Mouse (Mus musculus) forebrain, embryonic 15.5 days (tissue): ENCODE data around the gene Bmp2. TPM values are rescaled to one million over a fixed set of nuclear protein-coding genes. Genes with fewer than 3 reads are reported as not detected.
A peak's percentile ranks its signal among the peaks of the same experiment; 100 is the strongest.

Source experiments
- ATAC-seq: fragments of 200-750 bp; cut with Nextera tagmentation; replicated peaks from 2 replicates; pipeline ENCODE4 v1.8.0; 2017; ENCODE audit warnings: mild to moderate bottlenecking, moderate TSS enrichment, moderate library complexity
- H3K27ac ChIP-seq: fragments of 300-500 bp; sonication (generic); replicated peaks from 2 replicates; pipeline ENCODE4 v1.5.1; 2015; ENCODE audit warnings: mild to moderate bottlenecking, inconsistent platforms
- H3K27me3 ChIP-seq: fragments of 300-500 bp; sonication (generic); 2 replicates; pipeline ENCODE4 v1.6.1; 2015; ENCODE audit warnings: inconsistent platforms
- H3K36me3 ChIP-seq: fragments of 300-500 bp; sonication (generic); 2 replicates; pipeline ENCODE4 v1.6.1; 2015; ENCODE audit warnings: mild to moderate bottlenecking, inconsistent platforms
- H3K4me1 ChIP-seq: fragments of 300-500 bp; sonication (generic); 2 replicates; pipeline ENCODE4 v1.6.1; 2015; ENCODE audit warnings: inconsistent platforms
- H3K4me2 ChIP-seq: fragments of 300-500 bp; sonication (generic); replicated peaks from 2 replicates; pipeline ENCODE4 v1.6.1; 2015; ENCODE audit warnings: mild to moderate bottlenecking, inconsistent platforms
- H3K4me3 ChIP-seq: fragments of 300-500 bp; sonication (generic); 2 replicates; pipeline ENCODE4 v1.5.1; 2015; ENCODE audit warnings: mild to moderate bottlenecking, inconsistent platforms
- H3K9ac ChIP-seq: fragments of 300-500 bp; sonication (generic); replicated peaks from 2 replicates; pipeline ENCODE4 v1.6.1; 2015; ENCODE audit warnings: mild to moderate bottlenecking, inconsistent platforms
- H3K9me3 ChIP-seq: fragments of 300-500 bp; sonication (generic); 2 replicates; pipeline ENCODE4 v1.6.1; 2016; ENCODE audit warnings: inconsistent platforms
- WGBS: fragments of 180-500 bp; shearing (Covaris S2); methylation state at CpG from one replicate; pipeline ENCODE4 v1.1.7; 2015; ENCODE audit warnings: mixed read lengths; 5-methylcytosine and 5-hydroxymethylcytosine counted together
- polyA plus RNA-seq: library from polyadenylated mRNA; unstranded; fragments of >200 nt; fragmentation: Nextera tagmentation; extraction: Ambion mirVana; gene quantifications from 2 replicates; pipeline ENCODE4 v1.2.1, GENCODE M21; 2015

Bmp2 gene
- polyA plus RNA-seq, result 1.3 and 1.8 TPM in 2 replicates

- Histone ChIP-seq H3K27ac (no peak within 1 kb of the TSS), H3K4me1 (peaks cover 28% of the 10 kb centered on the region), H3K36me3 (no peaks in the 10 kb centered on the region), H3K9me3 (no peaks in the 10 kb centered on the region), H3K4me3 (peak within 1 kb of the TSS; percentile 55), H3K27me3 (peaks cover 35% of the 10 kb centered on the region), H3K9ac (peak within 1 kb of the TSS; percentile 49), H3K4me2 (peak within 1 kb of the TSS; percentile 95)
- peak; percentile 76 for ATAC-seq
- under 1% methylated on average over 107 of the region's 110 CpGs for WGBS
Observed at GRCm38 (mm10) chr2:133552031-133552841, at the start of gene Bmp2. TSS of gene Bmp2 (plus strand) at chr2:133552159.

GRCm38 (mm10) chr2:133505678-133506077 is 46.3 kb upstream of the Bmp2 start:
- no peak for ATAC-seq
- 97% methylated on average over 2 of the region's 2 CpGs for WGBS
- no peak overlapping the region for H3K9ac ChIP-seq

GRCm38 (mm10) chr2:133507045-133507444 is 44.9 kb upstream of the Bmp2 start:
- Histone ChIP-seq H3K27ac (no peak overlapping the region), H3K4me2 (no peak overlapping the region), H3K9ac (no peak overlapping the region), H3K4me3 (no peak overlapping the region), H3K9me3 (no peaks in the 10 kb centered on the region), H3K27me3 (no peaks in the 10 kb centered on the region), H3K36me3 (no peaks in the 10 kb centered on the region), H3K4me1 (no peaks in the 10 kb centered on the region)
- WGBS, result 93% methylated on average over 4 of the region's 4 CpGs
- no peak for ATAC-seq

More at GRCm38 (mm10) chr2:133505678-133506077, 46.3 kb upstream of the Bmp2 start:
- Histone ChIP-seq H3K9me3 (no peaks in the 10 kb centered on the region), H3K27me3 (no peaks in the 10 kb centered on the region), H3K4me2 (no peak overlapping the region), H3K4me1 (no peaks in the 10 kb centered on the region), H3K4me3 (no peak overlapping the region), H3K36me3 (no peaks in the 10 kb centered on the region), H3K27ac (no peak overlapping the region)

- no peaks in the 10 kb centered on the region for H3K9me3 ChIP-seq
- no peaks in the 10 kb centered on the region for H3K4me1 ChIP-seq
- H3K27ac ChIP-seq, result no peak overlapping the region
- H3K4me2 ChIP-seq, result no peak overlapping the region
- no peaks in the 10 kb centered on the region for H3K27me3 ChIP-seq
- H3K36me3 ChIP-seq, result no peaks in the 10 kb centered on the region
- H3K9ac ChIP-seq, result no peak overlapping the region
- H3K4me3 ChIP-seq, result no peak overlapping the region
- WGBS, result 88% methylated on average over 16 of the region's 16 CpGs
- no peak for ATAC-seq
Observed at GRCm38 (mm10) chr2:133509141-133509540, 42.8 kb upstream of the Bmp2 start.

GRCm38 (mm10) chr2:133511011-133511779 is 40.8 kb upstream of the Bmp2 start:
- WGBS, result 85% methylated on average over 9 of the region's 9 CpGs
- no peak for ATAC-seq
- H3K9ac ChIP-seq, result no peak overlapping the region

GRCm38 (mm10) chr2:133516331-133517046 is 35.5 kb upstream of the Bmp2 start:
- WGBS, result 93% methylated on average over 4 of the region's 4 CpGs
- Histone ChIP-seq H3K9ac (no peak overlapping the region), H3K4me3 (no peak overlapping the region), H3K27ac (no peak overlapping the region), H3K4me2 (no peak overlapping the region), H3K36me3 (no peaks in the 10 kb centered on the region), H3K4me1 (no peaks in the 10 kb centered on the region), H3K27me3 (no peaks in the 10 kb centered on the region), H3K9me3 (no peaks in the 10 kb centered on the region)
- ATAC-seq, result no peak

More at GRCm38 (mm10) chr2:133511011-133511779, 40.8 kb upstream of the Bmp2 start:
- no peaks in the 10 kb centered on the region for H3K9me3 ChIP-seq
- no peak overlapping the region for H3K4me2 ChIP-seq
- no peaks in the 10 kb centered on the region for H3K27me3 ChIP-seq
- no peak overlapping the region for H3K4me3 ChIP-seq
- H3K36me3 ChIP-seq, result no peaks in the 10 kb centered on the region
- no peak overlapping the region for H3K27ac ChIP-seq
- H3K4me1 ChIP-seq, result no peaks in the 10 kb centered on the region

- Histone ChIP-seq H3K4me3 (no peak overlapping the region), H3K9ac (no peak overlapping the region), H3K36me3 (no peaks in the 10 kb centered on the region), H3K4me1 (no peaks in the 10 kb centered on the region), H3K4me2 (no peak overlapping the region), H3K27me3 (no peaks in the 10 kb centered on the region), H3K27ac (no peak overlapping the region), H3K9me3 (no peaks in the 10 kb centered on the region)
- ATAC-seq, result no peak
- 97% methylated on average over 2 of the region's 2 CpGs for WGBS
Observed at GRCm38 (mm10) chr2:133517867-133518266, 34.1 kb upstream of the Bmp2 start.

GRCm38 (mm10) chr2:133521193-133521592 is 30.8 kb upstream of the Bmp2 start:
- Histone ChIP-seq H3K27ac (no peak overlapping the region), H3K27me3 (no peaks in the 10 kb centered on the region), H3K4me3 (no peak overlapping the region), H3K36me3 (no peaks in the 10 kb centered on the region), H3K9me3 (no peaks in the 10 kb centered on the region), H3K4me1 (peaks cover 4% of the 10 kb centered on the region; the same call in 1 of the 2 replicates), H3K9ac (no peak overlapping the region), H3K4me2 (no peak overlapping the region)
- WGBS, result 73% methylated on average over 5 of the region's 5 CpGs
- no peak for ATAC-seq

GRCm38 (mm10) chr2:133522121-133522520 is 29.8 kb upstream of the Bmp2 start:
- no peaks in the 10 kb centered on the region for H3K9me3 ChIP-seq
- H3K27me3 ChIP-seq, result no peaks in the 10 kb centered on the region
- peaks cover 4% of the 10 kb centered on the region; the same call in 1 of the 2 replicates for H3K4me1 ChIP-seq
- H3K9ac ChIP-seq, result no peak overlapping the region
- no peak overlapping the region for H3K27ac ChIP-seq
- H3K36me3 ChIP-seq, result no peaks in the 10 kb centered on the region
- no peak overlapping the region for H3K4me2 ChIP-seq
- ATAC-seq, result no peak
- 88% methylated on average over 2 of the region's 2 CpGs for WGBS
- H3K4me3 ChIP-seq, result no peak overlapping the region

- Histone ChIP-seq H3K9me3 (no peaks in the 10 kb centered on the region), H3K27ac (no peak overlapping the region), H3K4me2 (no peak overlapping the region), H3K27me3 (no peaks in the 10 kb centered on the region), H3K4me1 (peaks cover 4% of the 10 kb centered on the region; the same call in 1 of the 2 replicates), H3K9ac (no peak overlapping the region), H3K4me3 (no peak overlapping the region), H3K36me3 (no peaks in the 10 kb centered on the region)
- ATAC-seq, result no peak
- WGBS, result 30% methylated on average over 4 of the region's 4 CpGs
Observed at GRCm38 (mm10) chr2:133525621-133526181, 26.3 kb upstream of the Bmp2 start.

GRCm38 (mm10) chr2:133529396-133529795 is 22.6 kb upstream of the Bmp2 start:
- no peaks in the 10 kb centered on the region for H3K9me3 ChIP-seq
- H3K4me3 ChIP-seq, result no peak overlapping the region
- ATAC-seq, result no peak
- H3K4me2 ChIP-seq, result no peak overlapping the region
- H3K4me1 ChIP-seq, result peaks cover 4% of the 10 kb centered on the region; the same call in 1 of the 2 replicates
- no peak overlapping the region for H3K9ac ChIP-seq
- H3K27me3 ChIP-seq, result no peaks in the 10 kb centered on the region
- no peak overlapping the region for H3K27ac ChIP-seq
- WGBS, result 85% methylated on average over 9 of the region's 9 CpGs
- no peaks in the 10 kb centered on the region for H3K36me3 ChIP-seq
